Mouse (Mus musculus): ENCODE results near the gene Cyp46a1. TPM values are rescaled to one million over a fixed set of nuclear protein-coding genes. Genes with fewer than 3 reads are reported as not detected.

Gene Cyp46a1
- total RNA-seq, 2 experiments from 2014 or later: 0.54 to 1.7 TPM

DNA sequence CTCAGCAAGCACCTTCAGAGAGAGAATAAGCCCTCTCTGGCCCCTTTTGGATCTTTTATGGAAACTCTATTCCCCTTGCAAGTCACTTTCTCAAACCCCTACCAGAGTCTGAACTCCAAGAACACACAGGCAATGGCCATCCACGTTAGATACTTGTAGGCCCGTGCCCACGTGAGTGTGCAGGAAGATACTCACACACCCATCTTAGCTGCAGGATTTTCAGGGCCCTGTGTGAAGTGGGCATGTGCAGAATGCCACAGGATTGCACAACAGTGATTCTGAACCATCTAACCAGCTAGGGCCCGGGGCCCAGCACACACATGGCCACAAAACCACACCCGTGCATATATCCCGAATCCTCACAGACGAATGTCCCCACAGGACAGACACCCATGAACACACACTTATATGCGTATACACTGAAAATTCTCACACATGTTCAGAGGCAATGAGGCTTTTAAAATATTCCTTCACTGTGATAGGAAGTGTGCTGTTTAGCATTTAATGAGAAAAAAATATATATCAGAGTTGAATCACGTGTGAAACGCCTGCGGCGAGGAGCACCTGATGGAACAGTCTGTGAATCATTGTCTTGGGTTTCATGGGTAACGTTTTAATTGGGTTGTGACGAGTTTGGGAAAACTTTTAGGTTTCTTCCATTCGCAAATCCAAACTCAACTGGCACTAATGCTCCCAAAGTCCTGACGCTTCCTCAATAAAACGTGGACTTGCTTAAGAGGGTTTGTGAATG is 60.5 kb downstream of the Cyp46a1 start:
- intact Hi-C loops (cut with DNase I): no loop called here

DNA sequence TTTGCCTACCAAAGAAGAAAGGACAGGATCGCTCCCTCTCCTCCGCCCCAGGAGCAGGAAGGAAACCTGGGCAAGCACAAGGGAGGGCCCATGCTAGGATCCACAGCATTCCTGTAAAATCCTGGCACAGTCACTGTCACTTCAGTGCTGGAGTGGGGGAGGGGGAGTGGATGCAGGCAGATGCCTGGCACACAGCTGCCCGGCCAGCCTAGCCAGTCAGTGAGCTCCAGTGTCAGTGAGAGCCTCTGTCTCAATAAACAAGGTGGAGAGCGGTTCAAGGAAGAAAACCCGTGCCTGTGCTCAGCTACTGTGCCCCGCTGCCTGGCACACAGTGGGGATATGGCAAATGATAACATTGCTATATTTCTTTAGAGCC is 61.1 kb downstream of the Cyp46a1 start:
- DNase-seq: no peak
- intact Hi-C loops (cut with DNase I): no loop called here

More for the DNA sequence above, 60.5 kb downstream of the Cyp46a1 start:
- DNase-seq: no peak

GRCm38 (mm10) chr12:108396081-108396947 is 62.1 kb downstream of the Cyp46a1 start:
- no peak for DNase-seq
- intact Hi-C loops (cut with DNase I): no loop called here

DNA sequence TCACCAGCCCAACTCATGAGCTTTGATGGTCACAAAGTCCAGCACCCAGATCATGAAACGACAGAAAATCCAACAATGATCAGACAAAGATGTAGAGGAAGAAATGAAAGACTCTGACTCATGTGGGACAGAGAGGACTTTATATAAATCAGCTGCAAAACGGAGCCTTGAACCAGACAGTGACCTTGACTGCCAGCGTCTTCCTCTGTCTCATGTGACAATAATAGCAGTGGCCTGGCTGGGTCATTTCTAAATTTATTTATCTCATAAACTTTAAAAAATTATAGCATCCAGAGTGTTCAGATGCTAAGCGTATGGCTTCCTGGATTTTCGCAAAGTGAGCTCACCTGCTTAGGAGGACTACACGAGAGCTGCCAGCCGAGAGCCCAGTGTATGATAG is 64.5 kb downstream of the Cyp46a1 start:
- intact Hi-C loops (cut with DNase I): no loop called here
- DNase-seq: no peak

DNA sequence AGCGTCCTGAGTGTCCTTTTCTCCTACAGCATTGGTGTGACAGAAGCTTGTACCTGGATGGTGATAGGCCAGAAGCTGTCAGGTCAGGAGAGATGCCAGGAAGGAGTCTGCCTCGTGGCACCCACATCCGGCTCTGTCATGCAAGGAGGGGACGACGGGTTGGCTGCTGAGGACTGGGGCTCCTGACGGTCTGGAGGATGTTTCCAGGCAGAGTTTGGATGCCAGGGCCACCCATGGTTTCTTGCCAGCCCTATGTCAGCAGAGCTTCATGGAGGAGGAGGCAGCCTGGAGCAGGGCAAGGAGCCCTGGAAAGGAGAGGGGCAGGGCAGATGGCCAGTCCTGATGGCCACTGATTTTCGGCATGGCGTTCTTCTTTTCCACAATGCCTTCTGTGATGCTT is 65.0 kb downstream of the Cyp46a1 start:
- intact Hi-C loops (cut with DNase I): no loop called here
- no peak for DNase-seq

DNA sequence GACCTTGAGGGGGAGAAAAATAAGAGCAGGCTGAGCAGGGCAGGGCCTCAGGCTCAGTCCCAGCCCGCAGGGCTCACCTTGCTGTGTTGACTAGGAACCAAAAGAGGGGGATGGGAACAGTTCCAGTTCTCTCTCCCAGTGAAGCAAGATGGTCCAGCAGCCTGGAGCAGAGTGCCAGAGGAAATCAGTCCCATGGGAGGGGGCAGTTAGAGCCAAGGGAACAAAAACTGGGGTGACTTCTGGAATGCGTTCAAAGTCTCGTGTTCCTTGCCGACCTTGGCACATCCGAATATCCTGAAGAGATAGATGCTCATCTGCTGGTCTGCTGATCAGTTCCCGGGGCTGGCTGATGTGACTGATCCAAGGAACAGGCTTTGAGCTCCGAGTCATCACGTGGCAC is 66.8 kb downstream of the Cyp46a1 start:
- intact Hi-C loops (cut with DNase I): loop anchor here (5.0 kb wide), 1 partner anchor 34 kb away; no protein-coding TSS in a partner anchor

DNA sequence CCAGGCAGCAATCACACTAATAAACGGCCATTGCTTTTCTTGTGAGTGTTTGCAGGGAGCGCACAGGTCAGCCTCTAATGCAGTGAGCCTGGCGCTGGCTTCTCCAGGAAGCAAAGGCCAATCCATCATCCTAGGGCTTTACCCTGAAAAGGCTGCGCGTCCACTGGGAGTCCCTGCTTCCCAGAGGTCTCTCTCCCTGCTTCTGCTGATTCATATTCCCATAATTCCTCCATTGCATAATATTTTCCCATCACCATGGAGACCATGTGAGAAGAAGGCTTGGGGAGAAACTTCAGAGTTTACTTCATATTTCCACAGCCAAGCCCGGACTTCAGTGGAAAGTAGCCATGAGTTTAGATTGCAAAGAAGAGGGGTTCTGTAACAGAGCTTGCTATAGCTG is 69.8 kb downstream of the Cyp46a1 start:
- intact Hi-C loops (cut with DNase I): loop anchor here (5.0 kb wide), 1 partner anchor 37 kb away; no protein-coding TSS in a partner anchor
- peak; percentile 34 to 43 for DNase-seq

More for the DNA sequence above, 66.8 kb downstream of the Cyp46a1 start:
- no peak for DNase-seq

GRCm38 (mm10) chr12:108409100-108409499 is 74.9 kb downstream of the Cyp46a1 start:
- no peak for DNase-seq
- intact Hi-C loops (cut with DNase I): no loop called here

DNA sequence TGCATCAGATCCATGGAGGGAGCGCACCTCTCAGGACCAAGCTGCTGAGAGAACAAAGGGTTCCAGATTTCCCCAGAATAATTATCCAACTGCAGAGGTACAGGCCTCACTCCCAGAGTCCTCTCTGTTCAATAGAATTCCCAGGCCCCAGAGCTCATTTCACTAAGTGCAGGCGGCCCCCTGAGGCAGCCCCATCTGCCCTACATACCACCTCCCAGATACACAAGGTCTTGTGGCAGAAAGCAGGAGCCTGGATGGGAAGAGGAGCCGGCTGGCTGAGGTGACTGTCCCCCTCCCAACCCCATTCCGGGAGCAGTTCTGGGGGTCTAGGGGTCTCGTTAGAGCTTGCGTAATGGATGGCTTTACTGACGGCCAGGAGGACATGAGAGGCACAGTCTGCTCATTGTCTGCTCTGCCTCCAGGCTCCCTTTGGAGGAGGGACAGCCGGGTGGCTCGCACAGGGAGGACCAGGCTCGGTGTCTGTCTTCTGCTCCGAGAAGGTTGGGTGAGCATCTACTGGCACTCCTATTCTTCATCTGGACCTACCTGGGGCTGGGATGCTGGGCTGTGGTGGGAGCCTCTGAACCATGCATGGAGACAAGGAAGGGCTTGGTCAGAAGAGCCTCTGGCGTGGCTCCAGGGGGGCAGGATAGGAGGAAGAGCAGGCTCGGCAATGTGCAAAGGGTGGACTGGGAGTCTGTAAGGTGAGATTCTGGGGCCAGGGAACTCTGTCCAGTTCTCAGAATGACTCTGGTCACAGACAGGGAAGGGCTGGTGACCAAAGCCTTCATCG is 76.4 kb downstream of the Cyp46a1 start:
- intact Hi-C loops (cut with DNase I): no loop called here
- DNase-seq: no peak

Other genes with a start within 250 kb of the Cyp46a1 start
- 10 to 100 TPM; 75.6 to 78.4 TPM for gene Setd3, start 155.1 kb upstream of the Cyp46a1 start, total RNA-seq (2021)
- gene Ccnk, start 154.8 kb upstream of the Cyp46a1 start, total RNA-seq (2021): 10 to 100 TPM; 27.6 to 28.0 TPM
- gene Ccdc85c, start 59.0 kb upstream of the Cyp46a1 start, total RNA-seq (2021): 10 to 100 TPM; 33.2 to 35.2 TPM
- 1 to 10 TPM; 1.7 TPM for gene Hhipl1, start 28.1 kb upstream of the Cyp46a1 start, total RNA-seq (2021)
- 10 to 100 TPM; 81.7 to 89.8 TPM for gene Eml1, start 36.6 kb downstream of the Cyp46a1 start, total RNA-seq (2021)
- gene Evl, start 220.3 kb downstream of the Cyp46a1 start, total RNA-seq (2021): 10 to 100 TPM; 76.2 to 76.8 TPM